Mouse (Mus musculus) bone marrow, adult 2 months (tissue): ENCODE results near the gene Ccser1. TPM values are rescaled to one million over a fixed set of nuclear protein-coding genes. Genes with fewer than 3 reads are reported as not detected.

Experiments
- H3K27ac ChIP-seq: fragments of 200-500 bp; 2 replicates; pipeline ENCODE4 v1.5.1; 2012; ENCODE audit warnings: low read depth, mild to moderate bottlenecking, control low read depth, inconsistent platforms, low read length; ENCODE audit not compliant: control insufficient read depth, poor library complexity, insufficient read depth
- H3K4me1 ChIP-seq: fragments of 200-500 bp; 2 replicates; pipeline ENCODE4 v1.6.1; 2011; ENCODE audit warnings: low read length; ENCODE audit not compliant: control insufficient read depth, insufficient read depth
- H3K4me3 ChIP-seq: fragments of 200-500 bp; replicated peaks from 2 replicates; pipeline ENCODE3; 2011; ENCODE audit warnings: mild to moderate bottlenecking, low read depth, low read length, control low read depth; ENCODE audit not compliant: control insufficient read depth
- CTCF ChIP-seq: fragments of 200-500 bp; IDR thresholded peaks from 2 replicates; pipeline ENCODE4 v1.5.1; 2011; ENCODE audit warnings: low read length, control low read depth; ENCODE audit not compliant: control insufficient read depth, insufficient read depth
- POLR2A ChIP-seq: fragments of 200-500 bp; IDR thresholded peaks from 2 replicates; pipeline ENCODE4 v1.6.1; 2011; ENCODE audit warnings: low read depth, mild to moderate bottlenecking, control low read depth, low read length, borderline replicate concordance; ENCODE audit not compliant: control insufficient read depth
- WGBS: fragments of 180-500 bp; shearing (Covaris S2); methylation state at CpG from one replicate; pipeline ENCODE4 v1.1.7; 2018; 5-methylcytosine and 5-hydroxymethylcytosine counted together
- polyA plus RNA-seq: library from polyadenylated mRNA; stranded (reverse); fragments of >200 nt; gene quantifications from 2 replicates; pipeline ENCODE4 v1.2.4, GENCODE M21; 2011; ENCODE audit warnings: low replicate concordance; ENCODE audit not compliant: missing spikeins, insufficient read depth, insufficient read length

Ccser1 gene
- polyA plus RNA-seq, 1 experiment = 1.4 TPM

DNA sequence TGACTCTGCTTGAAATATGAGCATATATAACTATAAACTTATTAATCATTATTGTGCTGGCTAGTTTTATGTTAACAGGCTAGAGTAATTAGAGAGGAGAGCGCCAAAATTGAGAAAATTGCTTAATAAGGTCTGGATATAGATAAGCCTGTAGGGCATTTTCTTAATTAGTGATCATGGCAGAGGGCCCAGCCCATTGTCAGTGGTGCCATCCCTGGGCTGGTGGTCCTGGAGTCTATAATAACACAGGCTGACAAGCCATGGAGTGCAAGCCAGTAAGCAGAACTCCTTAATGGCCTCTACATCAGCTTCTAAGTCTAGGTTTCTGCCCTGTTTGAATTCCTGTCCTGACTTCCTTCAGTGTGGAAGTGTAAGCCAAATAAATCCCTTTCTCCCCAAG lies 206.9 kb downstream of the Ccser1 start:
- Histone ChIP-seq H3K4me1 (no peaks in the 10 kb centered on the region), H3K27ac (no peak overlapping the region), H3K4me3 (no peak overlapping the region)
- TF ChIP-seq CTCF = no peak
- TF ChIP-seq POLR2A = no peak
- 61% methylated on average over 1 of the region's 1 CpGs for WGBS

DNA sequence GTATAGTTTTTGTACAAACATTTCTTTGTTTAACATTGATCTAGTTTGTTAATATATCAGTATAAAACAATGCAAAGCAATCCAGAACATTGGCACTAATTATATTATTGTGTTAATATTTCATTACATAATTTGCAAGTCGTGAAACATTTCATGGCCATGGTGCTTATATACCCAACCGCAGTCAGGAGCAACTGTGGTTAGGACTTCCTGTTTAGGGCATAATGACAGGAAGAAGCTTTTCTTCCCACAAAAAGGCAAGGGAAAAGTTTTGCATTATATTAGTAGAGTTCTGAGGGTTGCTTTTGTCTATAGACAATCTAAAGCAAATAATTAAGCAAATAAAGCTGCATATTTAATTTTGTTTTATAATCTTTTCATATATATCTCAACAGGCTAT lies 247.4 kb downstream of the Ccser1 start:
- 1% methylated on average over 2 of the region's 2 CpGs for WGBS
- no peak overlapping the region for H3K4me3 ChIP-seq
- H3K27ac ChIP-seq = no peak overlapping the region
- TF ChIP-seq CTCF = no peak
- no peak for TF ChIP-seq POLR2A
- no peaks in the 10 kb centered on the region for H3K4me1 ChIP-seq

DNA sequence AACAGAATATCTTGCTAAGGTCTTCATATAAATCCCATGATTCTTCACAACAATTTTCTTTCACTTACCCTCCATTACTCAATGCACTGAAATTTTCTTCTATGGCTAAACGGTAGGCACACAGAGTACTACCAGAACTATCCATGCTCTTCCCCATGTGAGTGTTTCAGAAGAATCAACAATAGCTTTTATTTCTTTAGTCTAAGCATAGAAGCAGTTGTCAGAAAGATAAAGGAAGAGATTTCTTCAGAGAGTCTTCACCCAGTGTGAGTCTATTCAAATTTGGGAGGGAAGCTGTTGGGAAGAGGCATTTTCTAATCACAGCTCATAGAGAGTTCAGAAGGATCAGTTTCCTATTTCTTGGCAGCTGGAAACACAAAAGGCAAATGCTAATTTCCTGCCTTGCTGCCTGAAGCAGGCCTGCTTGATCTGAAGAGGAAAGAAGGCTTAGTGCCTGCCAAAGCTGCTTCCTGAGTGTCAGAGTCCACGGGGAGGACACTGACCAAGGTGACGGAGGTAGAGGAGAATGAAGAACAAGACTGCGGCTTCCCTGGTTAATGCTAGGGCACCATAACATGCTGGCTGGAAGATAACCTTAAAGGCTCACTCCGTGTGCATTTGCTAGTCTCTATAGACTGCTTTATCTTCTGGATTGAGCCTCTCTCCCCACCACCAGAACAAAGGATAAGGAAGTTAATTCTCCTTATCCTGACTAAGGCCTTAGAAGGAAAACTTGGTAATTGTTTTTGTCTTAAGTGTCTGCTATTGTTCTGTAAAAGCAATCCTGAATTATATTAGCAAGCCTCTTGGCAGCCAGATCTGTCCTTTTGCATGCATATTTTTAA lies 251.0 kb downstream of the Ccser1 start:
- no peak overlapping the region for H3K27ac ChIP-seq
- H3K4me1 ChIP-seq = no peaks in the 10 kb centered on the region
- TF ChIP-seq CTCF (no peak), POLR2A (no peak)
- WGBS = 30% methylated on average over 5 of the region's 5 CpGs
- H3K4me3 ChIP-seq = no peak overlapping the region

DNA sequence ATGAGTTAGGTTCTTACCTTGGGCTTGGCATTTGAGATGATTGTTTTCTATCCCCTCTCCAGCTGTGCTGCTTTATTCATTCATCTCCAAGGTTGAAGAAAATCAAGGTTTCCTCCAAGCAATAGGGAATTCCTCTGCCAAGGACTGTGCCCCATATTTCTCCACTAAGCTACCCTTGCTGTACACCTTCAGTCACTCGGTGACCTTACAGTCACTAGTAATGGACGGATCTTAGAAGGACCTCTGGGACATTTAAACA lies 251.5 kb downstream of the Ccser1 start:
- Histone ChIP-seq H3K27ac (no peak overlapping the region), H3K4me1 (no peaks in the 10 kb centered on the region), H3K4me3 (no peak overlapping the region)
- TF ChIP-seq POLR2A = no peak
- no peak for TF ChIP-seq CTCF
- 74% methylated on average over 2 of the region's 2 CpGs for whole genome bisulfite sequencing

DNA sequence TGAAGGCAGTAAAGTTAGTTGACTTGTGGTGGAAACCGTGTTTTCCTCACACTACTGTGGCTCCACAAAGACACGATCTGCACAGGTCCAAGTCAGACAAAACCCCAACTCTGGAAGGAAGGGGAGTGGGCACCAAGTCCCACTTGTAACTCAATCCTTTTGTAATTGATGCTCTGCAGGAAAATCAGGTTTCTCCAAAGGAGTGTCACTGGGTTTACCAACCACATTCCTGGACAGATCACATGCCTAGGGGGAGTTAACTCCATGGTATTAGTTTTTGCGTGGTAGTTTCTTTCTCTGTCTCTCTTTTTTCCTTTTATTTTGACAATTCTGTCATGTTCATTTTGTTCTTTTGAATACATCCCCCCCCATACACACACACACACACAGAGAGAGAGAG lies 252.0 kb downstream of the Ccser1 start:
- 75% methylated on average over 3 of the region's 3 CpGs for WGBS
- H3K27ac ChIP-seq = no peak overlapping the region
- no peak overlapping the region for H3K4me3 ChIP-seq
- H3K4me1 ChIP-seq = no peaks in the 10 kb centered on the region
- TF ChIP-seq CTCF (no peak), POLR2A (no peak)

DNA sequence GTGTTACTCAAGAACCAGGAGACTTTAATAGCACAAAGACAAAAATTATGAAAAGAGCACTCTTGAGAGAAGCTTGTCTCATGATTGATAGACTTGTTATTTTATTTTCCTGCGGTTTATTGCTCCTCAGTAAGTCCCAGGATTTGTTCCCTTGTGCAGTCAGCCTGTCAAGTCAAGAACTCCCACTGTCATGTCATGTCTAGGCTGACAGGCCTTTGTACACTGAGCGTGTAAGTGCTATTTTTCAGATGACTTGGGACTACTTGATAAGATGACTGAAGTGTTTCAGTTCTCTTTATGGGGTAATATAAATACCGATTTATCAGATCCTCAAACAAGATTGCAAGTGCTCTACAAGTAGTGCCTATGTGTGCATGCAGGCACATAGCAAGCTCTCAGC lies 252.6 kb downstream of the Ccser1 start:
- H3K27ac ChIP-seq = no peak overlapping the region
- H3K4me1 ChIP-seq = no peaks in the 10 kb centered on the region
- H3K4me3 ChIP-seq = no peak overlapping the region
- 68% methylated on average over 3 of the region's 3 CpGs for WGBS
- TF ChIP-seq CTCF (no peak), POLR2A (no peak)

DNA sequence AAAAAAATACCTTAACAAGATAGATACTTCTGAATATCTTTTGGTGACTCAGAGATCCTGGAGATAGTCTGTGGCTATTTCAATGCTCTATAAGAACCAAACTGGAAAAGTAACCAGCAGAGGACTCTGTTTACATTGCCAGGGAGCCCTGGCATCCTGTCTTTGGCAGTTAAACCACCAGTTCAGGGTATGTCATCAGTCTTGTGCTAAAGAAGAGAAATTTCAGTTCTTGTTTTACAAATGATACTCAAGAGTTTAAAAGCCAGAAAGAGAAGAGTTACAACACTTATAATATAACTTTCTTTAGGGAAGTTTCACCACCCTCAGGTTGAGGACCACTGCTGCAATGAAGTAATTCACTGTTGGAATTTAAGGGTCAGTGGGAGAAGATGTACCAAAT lies 258.0 kb downstream of the Ccser1 start:
- Histone ChIP-seq H3K4me3 (no peak overlapping the region), H3K4me1 (no peaks in the 10 kb centered on the region), H3K27ac (no peak overlapping the region)
- TF ChIP-seq CTCF = no peak
- TF ChIP-seq POLR2A = no peak

DNA sequence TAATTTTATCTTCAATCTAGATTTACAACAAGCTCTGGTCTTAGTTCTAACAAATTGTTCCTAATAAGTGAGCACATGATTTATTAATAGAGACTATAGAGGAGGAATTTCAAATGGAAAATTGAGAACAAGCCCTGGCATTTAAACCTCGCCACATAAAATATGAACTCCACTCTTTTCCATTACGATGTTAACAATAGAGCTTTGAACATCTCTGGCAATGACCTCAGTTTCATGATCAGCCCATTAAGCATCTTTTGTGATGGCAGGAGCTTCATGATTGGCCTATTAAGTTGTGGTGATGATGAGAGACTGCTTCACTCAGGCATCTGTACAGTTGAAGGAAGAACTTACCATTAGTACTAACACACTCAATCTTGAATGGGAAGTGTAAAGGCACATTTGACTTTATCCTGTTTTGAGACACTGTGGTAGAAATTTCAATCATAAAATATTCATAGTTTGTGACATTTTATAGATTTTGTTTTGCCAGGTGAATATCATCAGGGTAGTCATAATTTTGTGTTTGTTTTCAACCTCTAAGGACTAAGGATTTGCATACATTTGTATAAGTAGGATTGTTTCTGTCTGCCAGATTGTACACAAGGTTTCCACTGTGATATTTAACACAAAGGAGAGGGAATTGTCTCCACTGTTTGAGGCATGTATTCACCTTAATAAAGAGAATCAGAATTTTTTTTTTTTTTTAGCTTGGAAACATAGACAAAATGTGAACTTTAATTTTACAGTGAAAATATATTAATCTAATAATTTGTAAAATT lies 291.4 kb downstream of the Ccser1 start:
- no peak for TF ChIP-seq CTCF
- 82% methylated on average over 2 of the region's 2 CpGs for WGBS
- no peak overlapping the region for H3K27ac ChIP-seq
- H3K4me3 ChIP-seq = no peak overlapping the region
- no peaks in the 10 kb centered on the region for H3K4me1 ChIP-seq

DNA sequence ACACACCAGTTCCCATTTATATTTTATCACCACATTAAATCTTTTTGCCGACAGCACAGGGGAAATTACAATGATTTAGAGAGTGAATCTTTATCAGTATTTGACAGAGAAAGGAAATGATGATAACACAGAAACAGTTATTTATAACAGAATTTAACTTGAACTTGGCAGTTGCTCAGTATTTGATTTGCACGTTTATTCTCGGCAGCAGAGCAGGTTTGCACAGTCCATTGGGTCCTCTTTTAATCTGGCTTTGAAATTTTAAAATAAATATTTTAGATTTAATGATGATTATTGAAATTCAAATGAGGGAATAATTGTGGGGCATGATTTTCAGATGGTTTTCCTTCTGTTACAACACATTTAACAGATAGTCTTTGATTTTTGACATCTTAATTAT lies 305.2 kb downstream of the Ccser1 start:
- WGBS = 27% methylated on average over 3 of the region's 3 CpGs
- Histone ChIP-seq H3K4me1 (no peaks in the 10 kb centered on the region), H3K4me3 (no peak overlapping the region), H3K27ac (no peak overlapping the region)
- TF ChIP-seq CTCF = no peak
